Mouse (Mus musculus) ES-Bruce4 (cell line): Measurements from ENCODE around the gene Slc25a12. TPM values are rescaled to one million over a fixed set of nuclear protein-coding genes. Genes with fewer than 3 reads are reported as not detected.

ENCODE experiments used
- H3K27ac ChIP-seq: 2 replicates; pipeline ENCODE4 v1.5.1; 2012; ENCODE audit warnings: low read length, inconsistent platforms; ENCODE audit not compliant: insufficient read depth
- H3K27me3 ChIP-seq: 2 replicates; pipeline ENCODE4 v1.6.1; 2012; ENCODE audit warnings: mild to moderate bottlenecking, low read length, inconsistent platforms; ENCODE audit not compliant: control insufficient read depth, poor library complexity, insufficient read depth, severe bottlenecking
- H3K36me3 ChIP-seq: 2 replicates; pipeline ENCODE4 v1.6.1; 2012; ENCODE audit warnings: inconsistent platforms, mild to moderate bottlenecking, low read length, moderate library complexity; ENCODE audit not compliant: control insufficient read depth, poor library complexity, insufficient read depth, severe bottlenecking
- H3K4me1 ChIP-seq: one replicate; pipeline ENCODE4 v1.8.1; 2011; ENCODE audit warnings: low read length; ENCODE audit not compliant: control insufficient read depth, insufficient read depth
- H3K4me3 ChIP-seq: 2 replicates; pipeline ENCODE4 v1.5.1; 2011; ENCODE audit warnings: low read depth, mild to moderate bottlenecking, low read length
- H3K9ac ChIP-seq: 2 replicates; pipeline ENCODE4 v1.6.1; 2012; ENCODE audit warnings: low read depth, mild to moderate bottlenecking, inconsistent platforms; ENCODE audit not compliant: poor library complexity, severe bottlenecking
- H3K9me3 ChIP-seq: replicated peaks from 2 replicates; pipeline ENCODE4 v1.6.1; 2012; ENCODE audit warnings: mild to moderate bottlenecking, low read length, inconsistent platforms; ENCODE audit not compliant: control insufficient read depth, poor library complexity, insufficient read depth, severe bottlenecking
- CTCF ChIP-seq: IDR thresholded peaks from one replicate; pipeline ENCODE4 v1.8.1; 2011; ENCODE audit warnings: low read depth, low read length
- EP300 ChIP-seq: IDR thresholded peaks from 2 replicates; pipeline ENCODE4 v1.6.1; 2011; ENCODE audit warnings: low read depth, low read length; ENCODE audit not compliant: insufficient read depth
- POLR2A ChIP-seq: IDR thresholded peaks from one replicate; pipeline ENCODE4 v1.8.1; 2011; ENCODE audit warnings: low read length; ENCODE audit not compliant: insufficient read depth
- polyA plus RNA-seq: library from polyadenylated mRNA; stranded (reverse); fragments of >200 nt; gene quantifications from 2 replicates; pipeline ENCODE4 v1.2.4, GENCODE M21; 2011; ENCODE audit warnings: low read depth; ENCODE audit not compliant: missing spikeins, insufficient read depth, insufficient read length

Gene Slc25a12
- polyA plus RNA-seq, 1 experiment, result 89.2 TPM

DNA sequence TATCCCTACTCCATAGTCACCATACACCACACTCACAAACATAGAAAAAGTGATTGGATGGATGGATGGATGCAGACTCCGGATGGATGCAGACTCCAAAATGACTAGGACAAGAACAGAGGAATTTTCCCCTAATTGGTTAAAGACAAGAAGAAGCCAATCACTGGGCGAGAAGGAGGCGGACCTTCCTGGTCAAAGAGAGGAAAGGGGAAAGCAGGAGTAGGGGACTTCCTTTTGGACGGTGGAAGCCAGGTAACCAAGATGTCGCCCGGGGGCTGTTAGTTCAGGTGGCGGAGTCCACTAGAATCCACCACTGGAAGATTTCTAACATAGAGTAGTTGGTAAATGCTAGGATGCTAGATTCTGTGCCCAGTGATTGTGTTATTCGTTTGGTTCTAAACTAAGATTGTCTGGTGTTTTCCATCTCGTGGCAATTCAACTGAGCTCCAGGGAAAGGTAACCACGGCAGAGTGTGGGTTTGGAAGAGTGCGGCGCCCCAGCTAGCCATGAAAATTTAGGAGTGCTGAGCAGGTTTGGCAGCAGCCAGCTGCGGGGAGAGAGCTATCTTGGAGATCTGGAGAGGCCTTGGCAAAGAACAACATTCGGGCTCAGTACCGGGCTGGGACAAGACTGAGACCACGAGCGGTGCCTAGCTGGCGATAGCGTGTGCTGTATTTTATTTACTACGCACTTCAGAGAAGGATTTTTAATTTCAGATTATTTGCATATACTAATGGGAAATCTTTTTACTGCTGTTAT, 19.6 kb downstream of the Slc25a12 start:
- H3K36me3 ChIP-seq, result peaks cover 22% of the 10 kb centered on the region
- H3K4me3 ChIP-seq, result peak overlapping the region; percentile 95
- peak overlapping the region; percentile 99 for H3K27ac ChIP-seq
- no peaks in the 10 kb centered on the region for H3K27me3 ChIP-seq
- peak overlapping the region; percentile 99 for H3K9ac ChIP-seq
- no peaks in the 10 kb centered on the region for H3K4me1 ChIP-seq
- H3K9me3 ChIP-seq, result no peaks in the 10 kb centered on the region
- TF ChIP-seq CTCF, result no peak
- TF ChIP-seq POLR2A, result peak; percentile 73
- no peak for TF ChIP-seq EP300

DNA sequence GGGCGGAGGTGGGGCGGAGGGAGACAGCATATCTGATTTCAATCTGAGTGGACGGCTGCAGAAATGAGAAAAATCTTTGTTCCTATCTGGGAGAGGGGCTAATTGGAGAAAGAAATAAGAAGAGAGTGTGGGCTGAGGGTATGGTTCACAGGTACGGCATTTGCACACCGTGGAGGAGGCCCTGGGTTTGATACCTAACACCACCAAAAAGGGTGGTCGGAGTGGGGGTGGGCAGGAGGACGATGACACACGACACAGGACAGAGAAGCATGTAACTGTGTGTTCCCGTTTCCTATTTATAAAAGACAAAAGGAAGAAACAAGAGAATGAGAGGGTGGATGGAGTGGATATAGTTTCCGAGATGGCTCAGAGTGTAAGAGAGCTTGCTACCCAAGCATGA, 20.4 kb downstream of the Slc25a12 start:
- Histone ChIP-seq H3K4me3 (peak overlapping the region; percentile 95), H3K9me3 (no peaks in the 10 kb centered on the region), H3K27me3 (no peaks in the 10 kb centered on the region), H3K36me3 (peaks cover 19% of the 10 kb centered on the region), H3K27ac (peak overlapping the region; percentile 74), H3K9ac (peak overlapping the region; percentile 99), H3K4me1 (no peaks in the 10 kb centered on the region)
- TF ChIP-seq EP300 (no peak), CTCF (no peak), POLR2A (no peak)

DNA sequence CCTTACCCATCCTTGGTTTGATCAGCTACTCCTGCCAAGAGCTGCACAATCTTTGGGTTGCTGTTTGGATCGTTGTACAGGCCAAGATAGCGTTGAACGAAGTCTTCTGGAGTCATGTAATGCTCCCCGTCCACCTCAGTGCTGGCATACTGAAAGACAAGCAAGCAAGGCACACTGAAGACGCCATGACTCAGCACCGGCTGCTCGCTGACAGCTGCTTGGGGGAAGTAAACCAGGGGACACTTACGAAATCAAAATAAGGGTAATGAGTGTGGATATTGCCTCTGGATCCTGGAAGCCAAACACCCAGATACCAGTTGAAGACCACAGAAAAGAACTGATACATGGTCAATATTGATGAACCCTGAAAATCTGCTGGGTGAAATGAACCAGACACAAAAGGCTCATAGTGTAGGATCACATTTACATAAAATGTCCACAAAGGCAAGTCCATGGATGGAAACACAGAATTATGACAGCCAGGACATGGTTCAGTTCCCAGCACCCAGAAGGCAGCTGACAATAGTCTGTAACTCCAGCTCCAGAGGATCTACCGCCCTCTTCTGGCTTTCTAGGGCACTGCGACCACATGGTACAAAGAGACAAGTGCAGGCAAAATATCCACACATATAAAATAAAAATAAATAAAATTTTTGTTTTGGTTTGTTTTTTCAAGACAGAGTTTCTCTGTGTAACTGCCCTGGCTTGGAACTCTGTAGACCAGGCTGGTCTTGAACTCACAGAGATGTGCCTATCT, 23.5 kb downstream of the Slc25a12 start:
- no peak for TF ChIP-seq CTCF
- no peaks in the 10 kb centered on the region for H3K27me3 ChIP-seq
- H3K27ac ChIP-seq, result no peak overlapping the region
- H3K36me3 ChIP-seq, result peaks cover 8% of the 10 kb centered on the region
- no peaks in the 10 kb centered on the region for H3K4me1 ChIP-seq
- no peaks in the 10 kb centered on the region for H3K9me3 ChIP-seq
- no peak overlapping the region for H3K4me3 ChIP-seq
- no peak overlapping the region for H3K9ac ChIP-seq

DNA sequence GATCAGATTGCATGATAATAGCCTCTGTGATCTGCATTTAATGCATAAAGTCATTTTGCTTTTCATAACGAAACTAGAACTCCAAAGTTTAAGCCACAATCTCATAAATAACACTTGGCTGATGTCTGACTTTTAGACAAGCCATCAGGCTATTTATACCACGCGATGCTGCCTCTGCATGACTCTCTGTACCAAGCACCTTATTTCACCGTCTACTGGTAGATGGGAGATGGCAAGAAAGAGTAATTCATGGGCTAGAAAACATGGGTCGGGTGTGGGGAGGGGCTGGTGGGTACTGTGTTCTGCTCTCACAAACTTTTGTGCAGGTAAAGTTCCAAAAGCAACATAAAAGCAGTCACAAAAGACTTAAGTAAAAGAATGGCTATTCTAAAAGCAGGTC, 27.4 kb downstream of the Slc25a12 start:
- no peaks in the 10 kb centered on the region for H3K36me3 ChIP-seq
- no peaks in the 10 kb centered on the region for H3K9me3 ChIP-seq
- no peaks in the 10 kb centered on the region for H3K27me3 ChIP-seq
- H3K27ac ChIP-seq, result no peak overlapping the region
- TF ChIP-seq POLR2A, result no peak
- TF ChIP-seq CTCF, result no peak
- no peak for TF ChIP-seq EP300
- no peak overlapping the region for H3K4me3 ChIP-seq
- no peaks in the 10 kb centered on the region for H3K4me1 ChIP-seq
- H3K9ac ChIP-seq, result no peak overlapping the region

DNA sequence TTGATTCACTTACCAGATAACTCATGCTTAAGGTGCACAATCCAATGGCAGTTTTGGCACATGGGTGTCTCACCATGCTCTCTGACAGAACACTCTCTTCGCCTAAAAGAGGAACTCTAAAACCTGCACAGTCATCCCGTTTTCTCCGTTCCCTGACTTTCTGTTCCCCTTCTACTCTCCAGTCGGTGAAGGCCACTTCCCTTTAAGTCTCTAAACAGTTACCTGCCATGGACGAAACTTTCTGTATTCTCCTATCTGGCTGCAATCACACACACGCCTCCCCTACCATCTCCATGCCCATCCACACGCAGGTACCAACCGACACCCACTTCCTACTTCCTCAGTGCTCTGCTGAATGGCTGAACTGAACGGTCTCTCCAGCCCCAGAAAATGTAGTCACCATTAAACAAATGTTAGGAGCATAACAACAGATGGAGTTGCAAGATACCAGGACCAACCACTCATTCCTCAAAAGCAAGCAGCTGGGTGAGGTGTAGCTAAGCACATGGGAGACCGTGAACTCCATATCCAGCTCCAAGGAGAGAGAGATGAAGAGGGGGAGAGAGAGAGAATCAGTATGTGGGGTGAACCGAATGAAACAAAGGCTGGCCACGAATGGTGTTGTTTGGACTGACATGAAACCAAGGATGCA, 29.3 kb downstream of the Slc25a12 start:
- peak overlapping the region; percentile 53 for H3K27ac ChIP-seq
- H3K4me3 ChIP-seq, result peak overlapping the region; percentile 42
- H3K27me3 ChIP-seq, result no peaks in the 10 kb centered on the region
- H3K36me3 ChIP-seq, result no peaks in the 10 kb centered on the region
- no peaks in the 10 kb centered on the region for H3K9me3 ChIP-seq
- no peaks in the 10 kb centered on the region for H3K4me1 ChIP-seq
- TF ChIP-seq POLR2A (no peak), EP300 (no peak)
- H3K9ac ChIP-seq, result peak overlapping the region; percentile 19
